Mouse (Mus musculus): ENCODE measurements around the gene Gpr155. TPM values are rescaled to one million over a fixed set of nuclear protein-coding genes. Genes with fewer than 3 reads are reported as not detected.

Gpr155 gene
- total RNA-seq, 2 experiments from 2014 or later, result 9.6 to 10.9 TPM

DNA sequence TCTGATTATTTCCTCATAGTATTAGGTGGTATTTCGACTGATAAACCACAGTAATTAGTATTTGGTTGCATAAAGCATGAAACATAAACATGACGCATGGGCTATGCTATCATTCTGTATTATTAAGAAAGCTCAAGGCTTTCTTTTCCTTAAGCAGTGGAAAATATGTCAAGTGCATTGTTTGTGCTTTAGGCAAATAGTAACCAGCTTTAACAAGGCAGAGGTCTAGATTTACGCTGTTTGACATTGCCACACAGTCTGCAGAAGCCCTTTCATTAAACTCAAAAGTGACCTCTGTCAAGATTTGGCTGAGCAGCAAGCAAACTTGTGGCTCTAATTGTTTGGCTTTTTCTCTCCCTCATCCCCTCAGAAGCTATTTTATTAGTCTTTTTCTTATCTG is 50.4 kb downstream of the Gpr155 start:
- no peak for DNase-seq (ENCODE audit: low spot score in 2 of 2)

DNA sequence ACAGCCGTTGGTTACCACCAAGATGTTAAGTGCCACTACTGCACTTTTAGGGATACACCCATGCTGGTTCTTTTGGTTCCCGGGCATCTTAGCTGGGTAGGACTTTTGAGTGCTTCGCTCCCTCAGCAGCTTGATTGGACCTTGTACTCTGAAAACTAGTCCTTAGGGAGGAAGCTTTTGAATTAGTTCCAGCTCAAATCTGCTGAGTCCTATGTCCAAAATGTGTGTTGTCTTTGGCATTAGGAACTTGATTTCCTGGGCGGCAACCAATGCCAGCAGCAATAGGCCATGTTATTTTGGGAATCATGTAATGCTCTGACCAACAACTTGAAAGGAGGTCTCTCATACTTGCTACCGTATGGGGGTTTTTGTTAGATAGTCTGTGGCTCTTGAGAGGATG is 60.5 kb downstream of the Gpr155 start:
- no peak for DNase-seq (ENCODE audit: low spot score in 2 of 2)

DNA sequence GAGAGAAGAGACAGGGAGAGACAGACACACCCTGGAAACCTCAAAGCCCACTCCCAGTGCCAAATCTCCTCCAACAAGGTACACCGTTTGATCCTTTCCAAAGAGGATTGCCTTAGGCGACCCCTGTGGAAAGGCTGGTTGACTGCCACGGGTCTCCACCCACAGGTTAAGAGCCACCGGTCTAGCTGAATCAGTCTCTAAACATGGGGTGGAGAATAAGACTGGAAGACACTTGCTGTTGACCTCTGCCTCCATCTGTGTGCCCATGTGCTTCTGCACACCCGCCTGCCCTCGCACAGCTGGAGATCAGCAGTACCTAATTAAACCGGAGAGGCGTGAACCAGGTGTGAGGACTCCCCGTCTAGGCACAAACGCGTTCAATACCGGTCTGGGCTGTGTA is 63.4 kb downstream of the Gpr155 start:
- no peak for DNase-seq (ENCODE audit: low spot score in 2 of 2)

DNA sequence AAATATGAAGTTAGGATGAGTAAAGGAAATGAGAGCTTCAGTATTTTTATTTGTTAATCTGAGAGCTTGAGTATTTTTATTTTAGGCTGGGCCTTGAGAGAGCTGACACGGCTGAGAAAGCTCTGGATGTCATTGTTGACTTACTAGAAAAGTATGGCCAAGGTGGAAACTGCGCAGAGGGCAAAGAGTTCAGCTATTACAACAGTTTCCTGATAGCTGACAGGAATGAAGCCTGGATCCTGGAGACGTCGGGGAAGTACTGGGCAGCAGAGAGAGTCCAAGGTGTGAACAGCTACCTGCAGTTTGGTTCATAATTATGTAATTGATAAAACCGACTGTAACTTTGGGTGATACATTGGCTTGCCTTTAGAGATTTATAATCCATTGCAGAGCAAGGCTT is 67.2 kb downstream of the Gpr155 start:
- no peak for DNase-seq (ENCODE audit: low spot score in 2 of 2)

DNA sequence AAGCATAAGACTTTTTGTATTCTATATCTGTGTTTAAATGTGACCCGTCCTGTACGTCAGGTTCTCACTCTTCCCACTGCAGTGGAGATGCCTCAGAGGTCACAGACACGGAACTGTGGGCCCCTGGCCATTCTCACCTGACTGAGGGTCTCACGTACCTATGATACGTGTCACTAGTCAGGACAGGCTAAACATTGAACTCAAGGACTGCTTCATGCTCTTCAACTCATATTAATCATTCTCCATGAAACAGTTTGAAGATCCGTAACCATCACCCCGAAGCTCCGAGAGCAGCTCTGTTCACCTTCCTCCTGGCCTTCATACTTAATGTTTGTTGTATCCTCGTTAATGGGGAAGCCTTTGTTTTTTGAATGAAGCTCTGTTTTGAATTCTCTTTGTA is 68.9 kb downstream of the Gpr155 start:
- DNase-seq (ENCODE audit: low spot score in 2 of 2), result no peak

DNA sequence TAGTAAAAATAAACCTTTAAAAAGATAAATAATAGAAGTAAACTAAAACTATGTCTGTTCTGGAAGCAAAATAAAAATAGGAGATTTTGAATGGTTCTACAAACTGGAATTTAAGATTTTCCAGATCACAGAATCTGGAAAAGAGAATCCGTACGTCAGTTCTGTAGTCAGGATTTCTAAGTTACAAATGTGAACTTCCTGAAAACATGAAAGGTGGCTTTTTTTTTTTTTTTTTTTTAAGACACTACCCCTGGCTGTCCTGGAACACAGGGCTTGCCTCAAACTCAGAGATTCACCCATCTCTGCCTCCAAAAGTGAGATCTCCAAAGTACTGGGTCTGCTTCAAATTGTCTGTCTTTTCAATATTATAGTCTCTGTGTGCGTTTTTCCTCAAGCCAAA is 72.1 kb downstream of the Gpr155 start:
- no peak for DNase-seq (ENCODE audit: low spot score in 2 of 2)

DNA sequence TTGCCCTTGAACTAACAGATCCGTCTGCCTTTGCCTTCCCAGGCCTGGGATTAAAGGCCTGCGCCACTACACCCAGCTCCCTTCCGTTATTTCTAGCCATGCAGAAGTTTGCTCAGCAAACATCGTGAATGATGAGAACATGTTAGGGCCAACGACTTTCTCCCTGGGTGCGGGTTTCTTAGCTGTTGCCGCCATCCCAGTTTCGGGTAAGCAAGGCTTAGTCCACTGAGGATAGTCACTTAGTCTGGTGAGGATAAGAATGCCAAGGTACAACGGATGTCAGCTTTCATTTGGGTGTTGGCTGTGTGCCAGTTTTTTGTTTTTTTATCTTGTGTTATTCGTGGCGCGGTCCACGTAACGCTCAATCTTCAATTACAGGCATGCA is 73.3 kb downstream of the Gpr155 start:
- peak in 1 of 2 experiments; percentile 28 for DNase-seq (ENCODE audit: low spot score in 2 of 2)

DNA sequence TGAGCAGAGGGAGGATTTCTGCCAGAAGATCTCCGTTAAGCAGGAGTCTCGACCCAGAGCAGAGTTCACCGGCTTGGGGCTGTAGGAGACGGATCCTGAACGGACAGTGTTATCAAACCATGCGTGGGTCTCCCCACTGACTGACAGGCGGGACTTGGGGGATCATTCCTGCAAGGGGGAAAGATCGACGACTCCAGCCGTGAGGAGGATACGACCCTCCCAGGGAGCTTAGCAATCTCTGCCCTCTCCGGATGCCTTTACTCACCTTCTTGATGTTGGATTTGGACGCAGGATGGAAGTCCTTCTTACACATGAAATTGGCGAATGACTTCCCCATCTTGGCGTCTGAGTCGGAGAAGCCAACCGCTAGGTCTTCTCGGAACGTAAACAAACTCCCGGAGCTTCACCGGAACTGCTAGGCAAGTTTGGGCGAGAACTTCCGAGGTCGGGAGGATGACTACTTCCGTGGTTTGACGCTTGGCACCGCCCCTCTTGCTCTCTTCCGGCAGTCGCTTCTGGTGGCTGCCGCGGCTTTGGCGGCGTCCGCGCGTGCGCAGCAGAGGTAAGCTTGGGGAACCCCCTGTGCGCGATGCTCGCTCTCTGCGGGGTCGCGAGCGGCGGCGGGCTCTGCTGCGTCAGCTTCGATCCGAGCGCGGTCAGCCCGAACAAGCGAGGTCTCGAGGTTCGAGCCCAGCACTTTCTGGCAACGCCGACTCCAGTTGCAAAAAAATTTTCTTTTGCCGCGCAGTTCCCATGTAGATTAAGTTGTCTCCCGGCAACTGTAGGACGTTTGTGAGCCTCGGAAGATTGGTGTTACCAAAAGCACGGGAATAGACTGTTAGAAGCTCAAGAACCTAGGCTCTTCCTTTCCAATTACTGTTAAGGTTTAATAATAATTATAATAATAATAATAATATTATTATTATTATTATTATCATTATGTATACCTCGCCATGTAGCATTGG is 73.9 kb downstream of the Gpr155 start, which contains the start of the genes Scrn3 and Cir1:
Gene Scrn3 (plus strand): TSS at position 450 of the 965 bp plus-strand sequence.
Gene Cir1 (minus strand): TSS at position 550 of the 965 bp plus-strand sequence.
- DNase-seq (ENCODE audit: low spot score in 2 of 2), result peak; percentile 88 to 96

DNA sequence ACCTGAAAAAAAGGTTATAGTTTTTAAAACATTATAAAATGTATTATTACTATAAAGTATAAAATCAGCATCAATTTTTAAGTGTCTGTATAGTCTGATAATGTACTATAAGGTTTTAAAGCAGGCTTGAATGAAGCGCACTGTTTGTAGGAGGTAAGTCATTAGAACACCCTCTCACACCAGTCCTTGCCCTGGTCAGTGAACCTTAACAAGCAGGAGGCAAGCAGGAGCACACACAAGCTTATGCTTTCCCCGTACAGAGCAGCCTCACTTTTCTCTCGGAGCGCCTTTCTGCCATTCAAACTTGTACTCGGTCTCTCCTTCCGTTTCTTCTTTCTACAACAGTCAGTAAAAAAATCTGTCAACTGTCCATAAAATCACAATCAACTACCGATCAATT is 80.4 kb downstream of the Gpr155 start:
- no peak for DNase-seq (ENCODE audit: low spot score in 2 of 2)

DNA sequence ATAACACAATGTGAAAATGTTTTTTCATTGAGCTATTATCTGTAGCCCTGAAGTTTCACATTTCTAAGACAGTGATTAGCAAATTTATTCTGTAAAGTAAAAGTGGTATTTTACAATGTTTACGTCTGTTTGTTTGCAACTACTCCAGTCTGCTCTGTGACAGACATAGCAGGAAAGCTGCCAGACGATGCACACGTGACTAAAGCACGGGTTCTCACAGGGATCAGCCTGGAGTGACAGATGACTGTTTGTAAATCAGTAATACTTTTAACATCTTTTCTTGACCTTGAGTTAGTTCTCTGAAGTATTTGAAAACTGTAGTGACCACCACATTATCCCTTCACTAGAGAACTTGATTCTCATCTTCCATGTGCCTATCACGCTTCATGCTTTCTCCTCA is 81.9 kb downstream of the Gpr155 start:
- no peak for DNase-seq (ENCODE audit: low spot score in 2 of 2)

DNA sequence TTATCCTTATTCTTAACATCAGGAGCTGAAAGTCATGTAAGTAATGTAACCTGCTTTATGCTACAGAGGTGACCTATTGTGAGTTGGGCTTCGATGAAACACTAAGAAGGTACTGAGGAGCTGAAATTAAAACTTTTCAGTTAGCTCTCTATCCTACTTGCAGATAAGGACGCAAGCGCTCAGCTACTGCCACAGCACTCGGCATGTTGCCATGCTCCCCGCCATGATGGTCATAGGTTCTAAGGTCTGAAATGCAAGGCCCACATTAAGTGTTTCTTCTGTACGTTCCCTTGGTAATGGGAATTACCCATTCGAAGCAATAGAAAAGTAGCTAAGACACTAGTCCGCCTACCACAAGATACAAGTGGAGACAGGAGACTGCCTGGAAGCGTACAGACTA is 83.7 kb downstream of the Gpr155 start:
- DNase-seq (ENCODE audit: low spot score in 2 of 2), result no peak

DNA sequence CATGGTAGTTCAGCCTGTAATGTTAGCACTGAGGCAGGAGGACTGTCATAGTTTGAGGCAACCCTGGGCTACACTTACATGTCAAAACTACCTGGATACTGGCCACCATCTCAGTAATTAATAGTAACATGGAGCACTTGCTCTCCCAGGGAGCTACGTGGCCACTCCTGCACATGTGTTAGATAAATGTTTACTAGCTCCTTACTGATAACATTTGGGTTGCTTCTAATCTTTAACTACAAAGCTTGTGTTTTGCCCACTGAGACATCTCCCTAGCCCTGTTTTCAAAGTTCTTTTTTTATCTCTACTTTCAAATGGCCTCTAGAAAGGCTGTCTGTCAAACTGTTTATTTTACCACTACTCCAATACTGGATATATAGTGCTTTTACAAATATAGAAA is 84.4 kb downstream of the Gpr155 start:
- DNase-seq (ENCODE audit: low spot score in 2 of 2), result no peak

DNA sequence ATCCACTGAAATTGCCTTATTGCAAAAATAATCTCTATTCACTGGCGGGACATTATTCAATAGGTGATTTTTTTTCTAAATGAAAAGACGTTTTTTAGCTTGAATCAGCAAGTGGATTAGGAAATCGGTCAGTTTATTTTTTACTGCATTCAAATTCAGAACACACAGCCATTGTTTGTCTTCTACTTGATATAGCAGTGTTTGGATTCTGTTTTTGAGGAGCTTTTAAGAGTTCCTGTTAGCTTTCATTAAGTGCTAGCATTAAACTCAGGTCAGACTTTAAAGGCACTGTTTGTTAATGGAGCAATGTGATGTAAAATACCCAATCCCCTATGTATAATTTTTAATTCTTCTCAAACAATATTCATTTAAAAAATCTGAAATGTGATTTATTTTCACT is 87.5 kb downstream of the Gpr155 start:
- no peak for DNase-seq (ENCODE audit: low spot score in 2 of 2)

DNA sequence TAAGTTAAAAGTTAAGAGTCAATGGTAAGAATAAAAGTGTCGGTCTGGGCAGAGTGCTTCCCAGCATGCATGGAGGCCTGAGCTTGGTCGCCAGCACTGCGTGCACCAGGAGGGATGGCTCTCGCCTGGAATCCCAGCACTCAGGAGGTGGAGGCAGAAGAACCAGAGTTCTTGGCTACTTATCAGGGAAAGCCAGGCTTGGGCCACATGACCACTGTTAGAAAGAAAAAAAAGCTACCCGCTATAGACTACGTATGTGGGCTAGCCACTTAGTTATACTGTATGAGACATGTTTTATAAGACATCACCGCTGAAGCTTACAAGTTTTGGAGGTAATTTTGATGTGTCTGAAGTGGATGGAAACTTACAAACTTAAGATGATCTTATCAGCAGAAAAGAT is 88.2 kb downstream of the Gpr155 start:
- no peak for DNase-seq (ENCODE audit: low spot score in 2 of 2)

DNA sequence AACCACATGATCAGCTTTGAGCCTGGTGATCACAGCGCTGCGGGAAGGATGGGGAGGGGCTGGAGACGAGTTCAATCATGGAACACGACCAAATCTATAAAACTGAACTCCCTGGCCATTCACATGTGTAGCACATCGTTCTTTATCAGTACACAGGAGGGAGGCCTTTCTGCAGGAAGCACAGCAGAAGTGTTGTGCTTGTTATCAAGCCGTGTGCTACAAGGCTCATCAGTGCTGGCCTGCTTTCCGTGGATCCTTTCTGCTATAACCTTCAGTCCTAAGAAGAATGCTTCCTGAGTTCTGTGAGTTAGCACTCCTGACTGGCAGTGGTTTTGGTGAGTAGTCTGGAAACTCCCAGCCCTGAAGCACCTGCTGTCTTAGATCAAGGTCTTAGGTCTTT is 91.3 kb downstream of the Gpr155 start:
- no peak for DNase-seq (ENCODE audit: low spot score in 2 of 2)

Other genes starting within 250 kb of the Gpr155 start
- 100 to 1,000 TPM in 1 of 2 experiments, 10 to 100 TPM in 1; 95.9 to 103 TPM for gene Ola1, start 167.6 kb downstream of the Gpr155 start, total RNA-seq (2021)
- gene Sp9, start 114.6 kb downstream of the Gpr155 start, total RNA-seq (2021), result not detected
- 10 to 100 TPM; 14.9 to 15.4 TPM for gene Scrn3, start 74.0 kb downstream of the Gpr155 start, total RNA-seq (2021)
- 10 to 100 TPM; 16.3 to 16.9 TPM for gene Cir1, start 73.9 kb downstream of the Gpr155 start, total RNA-seq (2021)
- 10 to 100 TPM; 33.2 to 41.1 TPM for gene Wipf1, start 143.2 kb upstream of the Gpr155 start, total RNA-seq (2021)
- gene Chrna1, start 193.8 kb upstream of the Gpr155 start, total RNA-seq (2021), result 10 to 100 TPM; 48.3 to 50.8 TPM